Mouse (Mus musculus) adipocyte (in vitro differentiated cells): ENCODE measurements at regions not wholly inside any gene's neighbourhood (a gene's known extent, or its start where the extent isn't known, plus 50 kb on each side); places are given as distances from the start of the nearest gene placed in this dataset.
"Not testable (repeated sequence)": the region's sequence is repeated elsewhere in the genome, so short reads cannot be mapped to it uniquely, and the experiment has no call there.

ENCODE experiments used
- DNase-seq: peaks from one replicate; pipeline ENCODE4 v3.0.0-alpha.2; 2016; ENCODE audit warnings: low spot score

DNA sequence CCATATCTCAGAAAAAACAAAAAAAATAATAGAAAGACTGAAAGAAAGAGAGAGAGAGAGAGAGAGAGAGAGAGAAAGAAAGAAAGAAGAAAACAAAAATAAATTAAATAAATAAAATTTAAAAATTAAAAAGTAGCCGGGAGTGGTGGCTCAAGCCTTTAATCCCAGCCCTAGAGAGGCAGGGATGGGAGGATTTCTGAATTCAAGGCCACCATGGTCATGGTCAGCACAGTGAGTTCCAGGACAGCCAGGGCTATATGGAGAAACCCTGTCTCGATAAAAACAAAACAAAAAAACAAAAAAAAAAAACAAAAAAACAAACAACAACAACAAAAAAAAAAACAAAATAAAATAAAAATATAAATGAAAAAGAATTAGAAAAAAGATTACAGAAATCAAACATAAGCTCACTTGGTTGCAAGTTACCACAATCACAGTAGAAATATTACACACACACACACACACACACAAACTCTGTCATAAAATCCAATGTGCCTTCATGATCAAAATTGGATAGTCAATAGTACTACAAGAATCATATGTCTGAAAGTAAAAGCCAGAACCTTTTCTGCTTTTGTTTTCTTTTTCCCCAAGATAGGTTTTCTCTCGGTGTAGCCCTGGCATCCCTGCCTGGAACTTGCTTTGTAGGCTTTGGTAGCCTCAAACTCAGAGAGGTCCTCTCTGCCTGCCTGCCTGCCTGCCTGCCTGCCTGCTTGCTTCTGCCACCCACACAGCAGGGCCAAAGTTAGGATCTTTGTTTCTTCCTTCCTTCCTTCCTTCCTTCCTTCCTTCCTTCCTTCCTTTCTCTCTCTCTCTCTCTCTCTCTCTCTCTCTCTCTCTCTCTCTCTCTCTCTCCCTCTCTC, 476.1 kb upstream of the Olfr161 start:
- DNase-seq: not testable (repeated sequence)

DNA sequence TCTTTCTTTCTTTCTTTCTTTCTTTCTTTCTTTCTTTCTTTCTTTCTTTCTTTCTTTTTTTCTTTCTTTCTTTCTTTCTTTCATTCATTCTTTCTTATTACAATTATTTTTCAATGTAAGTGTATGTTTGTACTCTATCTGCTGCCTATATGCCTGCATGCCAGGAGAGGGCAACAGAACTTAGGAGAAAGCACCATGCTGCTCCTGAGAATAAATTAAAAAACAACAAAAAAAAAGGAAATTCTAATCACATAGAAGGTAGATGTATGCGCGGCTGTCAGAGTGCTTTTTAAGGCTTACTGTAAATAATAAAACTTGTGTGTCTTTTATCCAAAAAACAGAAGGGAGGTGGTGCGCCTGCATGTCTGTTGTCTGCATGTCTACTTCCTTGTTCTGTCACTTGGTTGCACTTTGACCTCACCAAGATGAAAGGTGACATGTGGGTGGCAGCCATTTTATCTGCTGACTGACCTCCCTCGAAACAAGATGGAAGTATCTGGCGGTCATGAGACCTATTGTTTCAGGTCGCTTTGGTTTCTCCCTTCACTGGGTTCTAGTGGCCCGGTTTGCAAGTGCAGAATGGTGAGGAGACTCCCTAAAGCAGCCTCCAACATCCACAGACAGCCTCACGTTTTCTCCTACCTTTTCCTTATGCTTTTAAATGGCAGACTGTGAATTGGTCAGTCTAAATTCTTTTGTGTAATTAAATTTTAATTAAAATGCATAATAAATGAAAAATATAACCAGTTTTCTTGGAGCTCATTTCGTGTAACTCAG, 475.3 kb upstream of the Olfr161 start:
- peak; percentile 64 for DNase-seq

DNA sequence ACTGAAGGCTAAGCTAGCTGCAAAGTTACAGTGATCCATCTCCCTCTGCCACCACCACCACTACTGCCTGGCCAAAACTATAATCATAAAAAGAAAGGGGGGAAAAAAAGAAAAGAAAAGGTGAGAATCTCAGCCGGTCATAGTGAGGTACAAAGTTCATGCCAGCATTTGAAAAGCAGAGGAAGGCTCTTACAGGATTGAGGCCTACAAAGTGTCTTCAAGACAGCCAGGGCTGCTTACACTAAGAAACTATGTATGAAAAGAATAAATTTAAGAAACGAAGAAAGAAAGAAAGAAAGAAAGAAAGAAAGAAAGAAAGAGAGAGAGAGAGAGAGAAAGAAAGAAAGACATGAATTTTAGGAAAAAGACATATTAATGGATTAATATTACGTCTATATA, 474.7 kb upstream of the Olfr161 start:
- peak; percentile 32 for DNase-seq

DNA sequence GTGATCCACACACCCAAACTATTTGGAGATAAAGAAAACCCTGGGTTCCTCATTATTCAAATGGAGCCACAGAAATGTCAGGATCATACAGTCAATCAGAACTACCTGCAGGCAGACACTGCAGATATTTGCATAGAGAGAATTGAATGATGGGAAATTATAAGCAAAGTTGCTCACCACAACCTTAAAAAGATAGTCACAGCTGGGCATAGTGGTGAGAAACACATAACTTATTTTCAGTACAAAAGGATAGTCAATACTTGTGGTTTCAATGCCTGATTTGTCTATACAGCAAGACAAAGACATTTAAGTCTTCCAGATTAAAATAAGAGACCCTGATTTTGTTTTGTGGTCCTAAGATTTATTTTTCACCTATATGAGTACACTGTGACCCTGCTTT, 469.6 kb upstream of the Olfr161 start:
- not testable (repeated sequence) for DNase-seq

DNA sequence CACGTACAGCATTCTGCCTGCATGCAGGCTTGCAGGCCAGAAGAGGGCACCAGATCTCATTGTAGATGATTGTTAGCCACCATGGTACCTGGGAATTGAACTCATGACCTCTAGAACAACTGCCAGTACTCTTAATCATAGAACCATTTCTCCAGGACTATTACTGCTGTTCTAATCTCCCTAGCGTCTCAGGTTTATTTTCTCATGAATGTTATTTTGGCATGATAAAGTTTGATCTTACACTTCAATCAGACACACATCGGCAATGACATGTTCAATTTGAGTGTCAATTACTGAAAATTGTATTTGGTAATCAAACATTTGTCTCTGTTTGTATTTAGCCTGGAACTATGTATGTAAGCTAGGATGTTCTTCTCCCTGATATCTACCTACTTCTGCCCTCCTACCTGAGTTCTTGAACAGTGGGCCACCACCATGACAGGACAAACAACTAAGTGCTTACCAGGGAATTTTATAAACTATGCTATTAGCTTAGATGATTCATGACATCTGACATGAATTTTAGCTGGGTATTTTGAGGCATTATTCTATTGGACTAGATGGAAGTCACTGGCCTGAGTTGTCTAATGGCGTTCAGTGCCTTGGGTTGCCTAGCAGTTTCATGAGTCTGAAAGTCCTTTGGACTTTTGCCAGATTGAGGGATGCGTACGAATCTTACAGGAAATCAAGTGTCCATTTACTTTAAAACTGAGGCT, 468.5 kb upstream of the Olfr161 start:
- peak; percentile 18 for DNase-seq

DNA sequence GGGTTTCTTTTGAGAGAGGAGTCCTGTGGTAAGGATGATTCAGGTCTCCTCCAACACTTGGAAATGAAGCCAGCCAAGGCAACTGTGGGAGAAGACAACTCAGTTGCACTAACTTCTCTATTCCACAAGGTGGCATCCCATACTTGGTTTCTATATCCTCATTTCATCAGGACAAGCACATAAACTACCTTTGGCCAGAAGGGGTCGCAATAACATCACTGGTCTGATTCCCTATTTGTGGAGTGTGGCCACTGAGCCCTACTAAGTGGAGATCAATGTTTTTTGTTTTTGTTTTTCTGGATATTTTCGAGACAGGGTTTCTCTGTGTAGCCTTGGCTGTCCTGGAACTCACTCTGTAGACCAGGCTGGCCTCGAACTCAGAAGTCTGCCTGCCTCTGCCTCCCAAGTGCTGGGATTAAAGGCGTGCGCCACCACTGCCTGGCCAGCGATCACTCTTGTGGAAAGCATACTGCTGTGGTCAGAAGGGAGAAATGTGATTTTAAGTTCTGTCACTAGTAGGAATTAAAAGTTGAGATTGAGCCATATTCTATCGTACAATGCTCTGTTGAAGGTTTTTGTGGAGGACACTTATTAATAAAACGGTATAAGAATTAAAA, 467.9 kb upstream of the Olfr161 start:
- peak; percentile 99 for DNase-seq

DNA sequence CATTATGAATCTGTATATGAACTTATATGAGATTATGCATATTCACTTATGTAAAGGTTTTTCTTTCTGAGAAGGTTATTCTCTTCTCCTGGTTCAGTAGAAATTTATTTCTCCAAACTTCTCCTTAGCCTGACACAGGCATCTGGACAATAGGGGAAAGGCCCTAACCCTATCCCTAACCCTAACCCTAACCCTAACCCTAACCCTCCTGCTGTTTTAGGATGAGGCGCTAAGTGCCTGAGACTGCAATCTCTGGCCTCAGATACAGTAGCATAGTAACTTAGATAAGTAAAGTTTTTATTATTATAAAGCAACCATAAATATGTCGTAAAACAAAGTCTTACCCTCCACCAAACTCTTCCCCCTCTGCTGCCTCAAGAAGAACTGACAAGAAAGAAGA, 463.5 kb upstream of the Olfr161 start:
- peak; percentile 2 for DNase-seq
